ENCODE assay signal across 8 mouse cellular contexts in genomic region chr9:75626308-75626604, GRCm38 (mm10). TPM values are rescaled to one million over a fixed set of nuclear protein-coding genes. Genes with fewer than 3 reads are reported as not detected.
DNase-seq lines count a peak whose midpoint lies in the region; ATAC-seq lines count a peak whose summit lies in the region.

No protein-coding gene starts in this region.

- peak overlapping the region; percentile 81 for H3K4me3 ChIP-seq in heart, embryonic 11.5 days (ENCODE audit: low read depth, low read length)
- peak overlapping the region; percentile 77 for H3K4me3 ChIP-seq in forebrain, embryonic 11.5 days (ENCODE audit: low read depth, low read length)
- H3K4me3 ChIP-seq in liver, embryonic 11.5 days (ENCODE audit: low read depth, low read length), result peak overlapping the region; percentile 73

- no peaks in the 10 kb centered on the region for H3K36me3 ChIP-seq in heart, embryonic 11.5 days (ENCODE audit: control insufficient read depth, insufficient read depth, low read length)
- H3K36me3 ChIP-seq in forebrain, embryonic 11.5 days (ENCODE audit: control insufficient read depth, insufficient read depth, low read length), result no peaks in the 10 kb centered on the region
- H3K36me3 ChIP-seq in liver, embryonic 11.5 days (ENCODE audit: control insufficient read depth, insufficient read depth, low read length), result no peaks in the 10 kb centered on the region

- WGBS in heart, embryonic 11.5 days (ENCODE audit: insufficient replicate concordance), result 1% methylated on average over 14 of the region's 14 CpGs
- 1% methylated on average over 14 of the region's 14 CpGs for WGBS in forebrain, embryonic 11.5 days
- WGBS in liver, embryonic 11.5 days, result 2% methylated on average over 14 of the region's 14 CpGs

- H3K27ac ChIP-seq in heart, embryonic 11.5 days (ENCODE audit: low read depth, low read length), result 0 out of 2 replicates have a peak overlapping the region, but pooled peaks have one; percentile 5
- H3K27ac ChIP-seq in forebrain, embryonic 11.5 days (ENCODE audit: low read depth, low read length), result peak overlapping the region; percentile 59; the same call in 1 of the 2 replicates
- no peak overlapping the region for H3K27ac ChIP-seq in liver, embryonic 11.5 days (ENCODE audit: low read depth, low read length)

- 0 out of 2 replicates have a peak, but pooled peaks cover 2% of the 10 kb centered on the region for H3K27me3 ChIP-seq in heart, embryonic 11.5 days (ENCODE audit: control insufficient read depth, insufficient read depth, low read length)
- no peaks in the 10 kb centered on the region for H3K27me3 ChIP-seq in forebrain, embryonic 11.5 days (ENCODE audit: control insufficient read depth, insufficient read depth, low read length)
- H3K27me3 ChIP-seq in liver, embryonic 11.5 days (replicated peaks; ENCODE audit: control insufficient read depth, insufficient read depth, low read length), result peaks cover 5% of the 10 kb centered on the region; the same call in 1 of the 2 replicates

- ATAC-seq in heart, embryonic 11.5 days (replicated peaks; ENCODE audit: insufficient number of reproducible peaks, low FRiP score, low TSS enrichment), result no peak
- no peak for ATAC-seq in forebrain, embryonic 11.5 days (replicated peaks; ENCODE audit: low FRiP score)
- no peak for ATAC-seq in liver, embryonic 11.5 days (replicated peaks; ENCODE audit: low FRiP score)

- DNase-seq in heart, postnatal 10 days, result no peak
- DNase-seq in 3T3-L1 (ENCODE audit: low read depth, low spot score), result peak; percentile 29
- no peak for DNase-seq in forebrain, embryonic 11.5 days (ENCODE audit: low spot score)
- no peak for DNase-seq in liver, embryonic 11.5 days (ENCODE audit: low spot score)
- DNase-seq in embryo, embryonic 10 days (ENCODE audit: low spot score), result no peak
- DNase-seq in ovary, postnatal 36 days (ENCODE audit: low spot score), result no peak
- no peak for DNase-seq in urinary bladder, postnatal 25 days (ENCODE audit: low spot score)

- peak overlapping the region; percentile 89 for H3K4me2 ChIP-seq in heart, embryonic 11.5 days
- peak overlapping the region; percentile 81 for H3K4me2 ChIP-seq in forebrain, embryonic 11.5 days (ENCODE audit: low read depth, low read length, severe bottlenecking)
- H3K4me2 ChIP-seq in liver, embryonic 11.5 days, result peak overlapping the region; percentile 91

- intact Hi-C loops in heart, postnatal 10 days (cut with DNase I), result no loop called here

- no peaks in the 10 kb centered on the region for H3K9me3 ChIP-seq in heart, embryonic 11.5 days (replicated peaks; ENCODE audit: control insufficient read depth, low read length)
- no peaks in the 10 kb centered on the region for H3K9me3 ChIP-seq in forebrain, embryonic 11.5 days (ENCODE audit: control insufficient read depth, low read length)
- no peaks in the 10 kb centered on the region for H3K9me3 ChIP-seq in liver, embryonic 11.5 days (ENCODE audit: control insufficient read depth, low read length)

- H3K4me1 ChIP-seq in heart, embryonic 11.5 days (ENCODE audit: control insufficient read depth, insufficient read depth, low read length), result no peaks in the 10 kb centered on the region
- no peaks in the 10 kb centered on the region; the same call in 1 of the 2 replicates for H3K4me1 ChIP-seq in forebrain, embryonic 11.5 days (replicated peaks; ENCODE audit: control insufficient read depth, insufficient read depth, low read length)
- no peaks in the 10 kb centered on the region; the same call in 1 of the 2 replicates for H3K4me1 ChIP-seq in liver, embryonic 11.5 days (replicated peaks; ENCODE audit: control insufficient read depth, insufficient read depth, low read length)

- peak overlapping the region; percentile 91 for H3K9ac ChIP-seq in heart, embryonic 11.5 days (ENCODE audit: low read depth, low read length)
- peak overlapping the region; percentile 86 for H3K9ac ChIP-seq in forebrain, embryonic 11.5 days (ENCODE audit: low read length)
- H3K9ac ChIP-seq in liver, embryonic 11.5 days (ENCODE audit: low read depth, low read length), result peak overlapping the region; percentile 77

RNA-seq across cellular contexts. Expression of gene Lysmd2, which starts 0.7 kb away (rescaled TPM):
- 16.3 and 18.4 TPM in 2 replicates for polyA plus RNA-seq in heart, embryonic 11.5 days (2014; fragmentation: Nextera tagmentation; extraction: Ambion mirVana)
- 10 to 100 TPM in 1 of 2 experiments, 1 to 10 TPM in 1; 9.8 to 11.2 TPM for total RNA-seq in heart, postnatal 10 days (2021)
- polyA plus RNA-seq in forebrain, embryonic 11.5 days (2014; fragmentation: Nextera tagmentation; extraction: Ambion mirVana), result 13.0 and 17.1 TPM in 2 replicates
- 10.1 and 10.8 TPM in 2 replicates for polyA plus RNA-seq in liver, embryonic 11.5 days (2014; fragmentation: Nextera tagmentation; extraction: Ambion mirVana)

RNA-seq across cellular contexts. Expression of gene Tmod2, which starts 15.1 kb away (rescaled TPM):
- 5.9 and 6.1 TPM in 2 replicates for polyA plus RNA-seq in heart, embryonic 11.5 days (2014; fragmentation: Nextera tagmentation; extraction: Ambion mirVana)
- total RNA-seq in heart, postnatal 10 days (2021), result 1 to 10 TPM; 5.0 to 6.6 TPM
- 61.9 and 63.7 TPM in 2 replicates for polyA plus RNA-seq in forebrain, embryonic 11.5 days (2014; fragmentation: Nextera tagmentation; extraction: Ambion mirVana)
- polyA plus RNA-seq in liver, embryonic 11.5 days (2014; fragmentation: Nextera tagmentation; extraction: Ambion mirVana), result 2.8 and 3.1 TPM in 2 replicates

RNA-seq across cellular contexts. Expression of gene Scg3, which starts 57.6 kb away (rescaled TPM):
- 0.30 and 0.33 TPM in 2 replicates for polyA plus RNA-seq in heart, embryonic 11.5 days (2014; fragmentation: Nextera tagmentation; extraction: Ambion mirVana)
- under 1 TPM; 0.32 to 0.86 TPM for total RNA-seq in heart, postnatal 10 days (2021)
- 41.4 and 42.8 TPM in 2 replicates for polyA plus RNA-seq in forebrain, embryonic 11.5 days (2014; fragmentation: Nextera tagmentation; extraction: Ambion mirVana)
- polyA plus RNA-seq in liver, embryonic 11.5 days (2014; fragmentation: Nextera tagmentation; extraction: Ambion mirVana), result 0.08 and 0.38 TPM in 2 replicates

Comparison
In these comparisons a context has a peak if more than half of its experiments do, and no peak if none do; other contexts are left out.
1. RNA of gene Scg3, which starts 57.6 kb away (polyA plus RNA-seq): 41.4 to 42.8 TPM in forebrain, embryonic 11.5 days; 0.30 to 0.33 TPM in heart, embryonic 11.5 days and 0.08 to 0.38 TPM in liver, embryonic 11.5 days; every median in the first group is over 10 times any median in the second.
2. Peak in every context shown above with its lines, with median percentiles within 50 percentile points of each other: H3K4me2 ChIP-seq, H3K4me3 ChIP-seq and H3K9ac ChIP-seq.